8 mouse cellular contexts compared by ENCODE assay signal in genomic region chr7:25297454-25298325, GRCm38 (mm10). TPM values are rescaled to one million over a fixed set of nuclear protein-coding genes. Genes with fewer than 3 reads are reported as not detected.
DNase-seq lines count a peak whose midpoint lies in the region; ATAC-seq and TF ChIP-seq lines count a peak whose summit lies in the region.

TSS of gene Pafah1b3 (minus strand) at chr7:25297986.

- H3K27me3 ChIP-seq in heart, embryonic 16.5 days (ENCODE audit: control insufficient read depth, insufficient read depth, low read length) = no peaks in the 10 kb centered on the region
- H3K27me3 ChIP-seq in liver, embryonic 14.5 days (ENCODE audit: control insufficient read depth, insufficient read depth, low read length) = no peaks in the 10 kb centered on the region
- no peaks in the 10 kb centered on the region for H3K27me3 ChIP-seq in neural tube, embryonic 12.5 days (replicated peaks)

- peaks cover 15% of the 10 kb centered on the region for H3K36me3 ChIP-seq in heart, embryonic 16.5 days (ENCODE audit: control insufficient read depth, insufficient read depth)
- peaks cover 6% of the 10 kb centered on the region for H3K36me3 ChIP-seq in liver, embryonic 14.5 days (replicated peaks; ENCODE audit: control insufficient read depth, insufficient read depth, low read depth)
- peaks cover 32% of the 10 kb centered on the region for H3K36me3 ChIP-seq in neural tube, embryonic 12.5 days

- DNase-seq in kidney, postnatal 36 days = peak; percentile 85 to 88
- DNase-seq in liver, embryonic 14.5 days (ENCODE audit: low read depth in 3 of 3, low spot score in 3 of 3) = peak in 1 of 3 experiments; percentile 61
- peak; percentile 90 for DNase-seq in testis, postnatal 14 days (ENCODE audit: low spot score)

- peak within 1 kb of the TSS; percentile 97 for H3K4me2 ChIP-seq in heart, embryonic 16.5 days (ENCODE audit: low read depth, low read length)
- peak within 1 kb of the TSS; percentile 98 for H3K4me2 ChIP-seq in liver, embryonic 14.5 days (ENCODE audit: low read depth)
- H3K4me2 ChIP-seq in neural tube, embryonic 12.5 days (replicated peaks) = peak within 1 kb of the TSS; percentile 71

- H3K4me1 ChIP-seq in bone marrow, adult 2 months (ENCODE audit: control insufficient read depth, insufficient read depth, low read length) = peaks cover 2% of the 10 kb centered on the region; the same call in 1 of the 2 replicates
- peaks cover 16% of the 10 kb centered on the region for H3K4me1 ChIP-seq in heart, embryonic 16.5 days (ENCODE audit: control insufficient read depth, insufficient read depth, low read length)
- peaks cover 4 to 5% of the 10 kb centered on the region in 2 experiments for H3K4me1 ChIP-seq in liver, embryonic 14.5 days (replicated peaks; ENCODE audit: control insufficient read depth in 2 of 2, insufficient read depth in 2 of 2, low read length in 1 of 2)
- peaks cover 26% of the 10 kb centered on the region for H3K4me1 ChIP-seq in neural tube, embryonic 12.5 days

- no peak for TF ChIP-seq EP300 in liver, embryonic 14.5 days (IDR thresholded peaks at IDR 0.05; ENCODE audit: low read depth)

- WGBS in bone marrow, adult 2 months = under 1% methylated on average over 52 of the region's 52 CpGs
- under 1% methylated on average over 52 of the region's 52 CpGs for WGBS in heart, embryonic 16.5 days
- WGBS in liver, embryonic 14.5 days (ENCODE audit: insufficient replicate concordance) = under 1% methylated on average over 52 of the region's 52 CpGs
- under 1% methylated on average over 52 of the region's 52 CpGs for WGBS in neural tube, embryonic 12.5 days

- peak within 1 kb of the TSS; percentile 89 for H3K9ac ChIP-seq in heart, embryonic 16.5 days (ENCODE audit: low read length)
- H3K9ac ChIP-seq in liver, embryonic 14.5 days (replicated peaks) = peak within 1 kb of the TSS; percentile 69
- peak within 1 kb of the TSS; percentile 76 for H3K9ac ChIP-seq in neural tube, embryonic 12.5 days

- ATAC-seq in CD4-positive, CD25-positive, alpha-beta regulatory T cell, adult 4 months = peak; percentile 68
- ATAC-seq in erythroblast, adult 5-6 weeks (replicated peaks; ENCODE audit: low FRiP score, poor library complexity, severe bottlenecking) = 0 out of 2 replicates have a peak, but pooled peaks have one; percentile 27
- ATAC-seq in heart, embryonic 16.5 days (replicated peaks; ENCODE audit: extremely low read depth, insufficient read depth, low FRiP score) = peak; percentile 88
- peak; percentile 80 for ATAC-seq in liver, embryonic 14.5 days (ENCODE audit: insufficient read depth)
- ATAC-seq in neural tube, embryonic 12.5 days (ENCODE audit: low FRiP score, low read depth) = peak; percentile 92

- no peak for TF ChIP-seq CTCF in bone marrow, adult 2 months (IDR thresholded peaks at IDR 0.05; ENCODE audit: control insufficient read depth, insufficient read depth, low read length)
- TF ChIP-seq CTCF in liver, embryonic 14.5 days (IDR thresholded peaks at IDR 0.05; ENCODE audit: low read depth) = peak; percentile 33

- no peaks in the 10 kb centered on the region for H3K9me3 ChIP-seq in heart, embryonic 16.5 days (replicated peaks; ENCODE audit: control insufficient read depth, low read length)
- H3K9me3 ChIP-seq in liver, embryonic 14.5 days (ENCODE audit: control insufficient read depth, low read length) = no peaks in the 10 kb centered on the region
- H3K9me3 ChIP-seq in neural tube, embryonic 12.5 days = no peaks in the 10 kb centered on the region

- peak within 1 kb of the TSS; percentile 92 for H3K27ac ChIP-seq in bone marrow, adult 2 months (ENCODE audit: control insufficient read depth, insufficient read depth, low read depth, low read length, poor library complexity)
- H3K27ac ChIP-seq in heart, embryonic 16.5 days (ENCODE audit: low read length) = peak within 1 kb of the TSS; percentile 96
- H3K27ac ChIP-seq in liver, embryonic 14.5 days = 0 out of 2 replicates have a peak within 1 kb of the TSS, but pooled peaks have one; percentile 32
- H3K27ac ChIP-seq in neural tube, embryonic 12.5 days = peak within 1 kb of the TSS; percentile 93

- peak within 1 kb of the TSS; percentile 77 for H3K4me3 ChIP-seq in bone marrow, adult 2 months (replicated peaks; ENCODE audit: control insufficient read depth, low read depth, low read length)
- peak within 1 kb of the TSS; percentile 89 for H3K4me3 ChIP-seq in heart, embryonic 16.5 days (ENCODE audit: low read length)
- H3K4me3 ChIP-seq in liver, embryonic 14.5 days (ENCODE audit: insufficient read depth in 1 of 2, low read depth in 2 of 2, low read length in 2 of 2) = peak within 1 kb of the TSS; percentile 68 to 76
- peak within 1 kb of the TSS; percentile 71 for H3K4me3 ChIP-seq in neural tube, embryonic 12.5 days

- 0 out of 2 replicates have a peak, but pooled peaks have one; percentile 20 for TF ChIP-seq POLR2A in bone marrow, adult 2 months (IDR thresholded peaks at IDR 0.05; ENCODE audit: borderline replicate concordance, control insufficient read depth, low read depth, low read length)

RNA-seq across cellular contexts. Expression of gene Pafah1b3, which starts in this region (rescaled TPM):
- 10 to 100 TPM; 23.6 to 42.6 TPM for polyA plus RNA-seq in CD4-positive, CD25-positive, alpha-beta regulatory T cell, adult 4 months (2017; shearing (Covaris generic))
- 31.5 and 46.4 TPM in 2 replicates for polyA plus RNA-seq in bone marrow, adult 2 months (2011; ENCODE audit: insufficient read depth, insufficient read length, low replicate concordance, missing spikeins)
- total RNA-seq in erythroblast, adult 5-6 weeks (2015; ENCODE audit: low replicate concordance) = 1.9 and 2.9 TPM in 2 replicates
- total RNA-seq in erythroblast, adult 5-6 weeks (2017; ENCODE audit: low replicate concordance) = 0.98 TPM in 1 of 2 replicates, not detected in the other
- 111 and 121 TPM in 2 replicates for polyA plus RNA-seq in heart, embryonic 16.5 days (2015; fragmentation: Nextera tagmentation; extraction: Ambion mirVana)
- polyA plus RNA-seq in liver, embryonic 14.5 days (2012; rRNA removed) = 26.2 and 29.4 TPM in 2 replicates
- 24.3 and 29.8 TPM in 2 replicates for polyA plus RNA-seq in liver, embryonic 14.5 days (2014; fragmentation: Nextera tagmentation; extraction: Ambion mirVana)
- polyA plus RNA-seq in neural tube, embryonic 12.5 days (2016; fragmentation: Nextera tagmentation; extraction: Ambion mirVana) = 400 and 431 TPM in 2 replicates

Comparison
In these comparisons a context has a peak if more than half of its experiments do, and no peak if none do; other contexts are left out.
1. ATAC-seq: peak in every context shown above with its lines; median percentile 92 in neural tube, embryonic 12.5 days; 88 in heart, embryonic 16.5 days; 80 in liver, embryonic 14.5 days; 68 in CD4-positive, CD25-positive, alpha-beta regulatory T cell, adult 4 months; 27 in erythroblast, adult 5-6 weeks.
2. H3K27ac ChIP-seq: peak in every context shown above with its lines; median percentile 96 in heart, embryonic 16.5 days; 93 in neural tube, embryonic 12.5 days; 92 in bone marrow, adult 2 months; 32 in liver, embryonic 14.5 days.